Mouse (Mus musculus): ENCODE results near the gene Otx2. TPM values are rescaled to one million over a fixed set of nuclear protein-coding genes. Genes with fewer than 3 reads are reported as not detected.

Gene Otx2
- polyA plus RNA-seq, 1 experiment from 2014 or later = not detected

GRCm38 (mm10) chr14:48670761-48671479 is 2.7 kb downstream of the Otx2 start:
- no peak overlapping the region for H3K4me2 ChIP-seq (ENCODE audit: low read depth, severe bottlenecking)
- WGBS = 30% methylated on average over 4 of the region's 4 CpGs
- no peak overlapping the region for H3K9ac ChIP-seq (ENCODE audit: low read length)
- H3K4me1 ChIP-seq (ENCODE audit: control insufficient read depth, insufficient read depth, low read length) = peaks cover 4% of the 10 kb centered on the region; the same call in 1 of the 2 replicates
- no peak overlapping the region for H3K4me3 ChIP-seq (ENCODE audit: low read depth, low read length)
- no peak overlapping the region for H3K27ac ChIP-seq (replicated peaks; ENCODE audit: low read depth, low read length)
- peaks cover 71% of the 10 kb centered on the region for H3K27me3 ChIP-seq (ENCODE audit: control insufficient read depth, insufficient read depth, low read length)
- no peaks in the 10 kb centered on the region for H3K36me3 ChIP-seq (ENCODE audit: control insufficient read depth, insufficient read depth, low read length)
- DNase-seq (ENCODE audit: low spot score) (no peak), ATAC-seq (ENCODE audit: insufficient number of reproducible peaks, low FRiP score, low TSS enrichment, low read depth) (no peak)
- no peaks in the 10 kb centered on the region for H3K9me3 ChIP-seq (ENCODE audit: control insufficient read depth, low read length)

GRCm38 (mm10) chr14:48670258-48670630 is 3.4 kb downstream of the Otx2 start:
- Histone ChIP-seq H3K4me2 (ENCODE audit: low read depth, severe bottlenecking) (no peak overlapping the region), H3K4me1 (ENCODE audit: control insufficient read depth, insufficient read depth, low read length) (peaks cover 4% of the 10 kb centered on the region; the same call in 1 of the 2 replicates), H3K36me3 (ENCODE audit: control insufficient read depth, insufficient read depth, low read length) (no peaks in the 10 kb centered on the region), H3K27ac (replicated peaks; ENCODE audit: low read depth, low read length) (no peak overlapping the region), H3K27me3 (ENCODE audit: control insufficient read depth, insufficient read depth, low read length) (peaks cover 76% of the 10 kb centered on the region), H3K4me3 (ENCODE audit: low read depth, low read length) (no peak overlapping the region), H3K9me3 (ENCODE audit: control insufficient read depth, low read length) (no peaks in the 10 kb centered on the region), H3K9ac (ENCODE audit: low read length) (no peak overlapping the region)
- WGBS = 7% methylated on average over 3 of the region's 3 CpGs
- no peak for ATAC-seq (ENCODE audit: insufficient number of reproducible peaks, low FRiP score, low TSS enrichment, low read depth)
- peak; percentile 51 for DNase-seq (ENCODE audit: low spot score)

GRCm38 (mm10) chr14:48669541-48670257 is 3.9 kb downstream of the Otx2 start:
- Histone ChIP-seq H3K4me2 (ENCODE audit: low read depth, severe bottlenecking) (no peak overlapping the region), H3K9ac (ENCODE audit: low read length) (no peak overlapping the region), H3K4me1 (ENCODE audit: control insufficient read depth, insufficient read depth, low read length) (peaks cover 4% of the 10 kb centered on the region; the same call in 1 of the 2 replicates), H3K27ac (replicated peaks; ENCODE audit: low read depth, low read length) (no peak overlapping the region), H3K9me3 (ENCODE audit: control insufficient read depth, low read length) (no peaks in the 10 kb centered on the region), H3K4me3 (ENCODE audit: low read depth, low read length) (no peak overlapping the region), H3K36me3 (ENCODE audit: control insufficient read depth, insufficient read depth, low read length) (no peaks in the 10 kb centered on the region), H3K27me3 (ENCODE audit: control insufficient read depth, insufficient read depth, low read length) (peaks cover 76% of the 10 kb centered on the region)
- ATAC-seq (ENCODE audit: insufficient number of reproducible peaks, low FRiP score, low TSS enrichment, low read depth) (no peak), DNase-seq (ENCODE audit: low spot score) (peak; percentile 48)
- WGBS = 1% methylated on average over 18 of the region's 18 CpGs

GRCm38 (mm10) chr14:48668761-48669303 is 4.8 kb downstream of the Otx2 start:
- ATAC-seq (ENCODE audit: insufficient number of reproducible peaks, low FRiP score, low TSS enrichment, low read depth) (peak; percentile 46), DNase-seq (ENCODE audit: low spot score) (peak; percentile 75)
- Histone ChIP-seq H3K27ac (replicated peaks; ENCODE audit: low read depth, low read length) (no peak overlapping the region), H3K4me2 (ENCODE audit: low read depth, severe bottlenecking) (no peak overlapping the region), H3K9ac (ENCODE audit: low read length) (no peak overlapping the region), H3K9me3 (ENCODE audit: control insufficient read depth, low read length) (no peaks in the 10 kb centered on the region), H3K4me1 (ENCODE audit: control insufficient read depth, insufficient read depth, low read length) (peaks cover 3% of the 10 kb centered on the region; the same call in 1 of the 2 replicates), H3K36me3 (ENCODE audit: control insufficient read depth, insufficient read depth, low read length) (no peaks in the 10 kb centered on the region), H3K27me3 (ENCODE audit: control insufficient read depth, insufficient read depth, low read length) (peaks cover 69% of the 10 kb centered on the region), H3K4me3 (ENCODE audit: low read depth, low read length) (no peak overlapping the region)
- under 1% methylated on average over 29 of the region's 29 CpGs for WGBS

GRCm38 (mm10) chr14:48668051-48668481 is 5.6 kb downstream of the Otx2 start:
- Histone ChIP-seq H3K36me3 (ENCODE audit: control insufficient read depth, insufficient read depth, low read length) (no peaks in the 10 kb centered on the region), H3K9me3 (ENCODE audit: control insufficient read depth, low read length) (no peaks in the 10 kb centered on the region), H3K27ac (replicated peaks; ENCODE audit: low read depth, low read length) (no peak overlapping the region), H3K4me2 (ENCODE audit: low read depth, severe bottlenecking) (no peak overlapping the region), H3K9ac (ENCODE audit: low read length) (no peak overlapping the region), H3K27me3 (ENCODE audit: control insufficient read depth, insufficient read depth, low read length) (peaks cover 71% of the 10 kb centered on the region), H3K4me1 (ENCODE audit: control insufficient read depth, insufficient read depth, low read length) (no peaks in the 10 kb centered on the region), H3K4me3 (ENCODE audit: low read depth, low read length) (no peak overlapping the region)
- under 1% methylated on average over 11 of the region's 11 CpGs for WGBS
- DNase-seq (ENCODE audit: low spot score) = peak; percentile 58
- no peak for ATAC-seq (ENCODE audit: insufficient number of reproducible peaks, low FRiP score, low TSS enrichment, low read depth)

- peak; percentile 56 for DNase-seq (ENCODE audit: low spot score)
- ATAC-seq (ENCODE audit: insufficient number of reproducible peaks, low FRiP score, low TSS enrichment, low read depth) = no peak
- Histone ChIP-seq H3K4me2 (ENCODE audit: low read depth, severe bottlenecking) (no peak overlapping the region), H3K9me3 (ENCODE audit: control insufficient read depth, low read length) (no peaks in the 10 kb centered on the region), H3K4me3 (ENCODE audit: low read depth, low read length) (no peak overlapping the region), H3K27ac (replicated peaks; ENCODE audit: low read depth, low read length) (no peak overlapping the region), H3K27me3 (ENCODE audit: control insufficient read depth, insufficient read depth, low read length) (peaks cover 71% of the 10 kb centered on the region), H3K4me1 (ENCODE audit: control insufficient read depth, insufficient read depth, low read length) (no peaks in the 10 kb centered on the region), H3K9ac (ENCODE audit: low read length) (no peak overlapping the region), H3K36me3 (ENCODE audit: control insufficient read depth, insufficient read depth, low read length) (no peaks in the 10 kb centered on the region)
- WGBS = under 1% methylated on average over 12 of the region's 12 CpGs
Measured at GRCm38 (mm10) chr14:48667396-48667795, 6.2 kb downstream of the Otx2 start.

GRCm38 (mm10) chr14:48666771-48667170 is 6.8 kb downstream of the Otx2 start:
- H3K9me3 ChIP-seq (ENCODE audit: control insufficient read depth, low read length) = no peaks in the 10 kb centered on the region
- no peak overlapping the region for H3K9ac ChIP-seq (ENCODE audit: low read length)
- H3K36me3 ChIP-seq (ENCODE audit: control insufficient read depth, insufficient read depth, low read length) = no peaks in the 10 kb centered on the region
- H3K27me3 ChIP-seq (ENCODE audit: control insufficient read depth, insufficient read depth, low read length) = peaks cover 77% of the 10 kb centered on the region
- no peaks in the 10 kb centered on the region for H3K4me1 ChIP-seq (ENCODE audit: control insufficient read depth, insufficient read depth, low read length)
- 0% methylated on average over 19 of the region's 19 CpGs for WGBS
- no peak overlapping the region for H3K4me3 ChIP-seq (ENCODE audit: low read depth, low read length)
- ATAC-seq (ENCODE audit: insufficient number of reproducible peaks, low FRiP score, low TSS enrichment, low read depth) (no peak), DNase-seq (ENCODE audit: low spot score) (no peak)
- no peak overlapping the region for H3K4me2 ChIP-seq (ENCODE audit: low read depth, severe bottlenecking)
- H3K27ac ChIP-seq (replicated peaks; ENCODE audit: low read depth, low read length) = no peak overlapping the region

- Histone ChIP-seq H3K36me3 (ENCODE audit: control insufficient read depth, insufficient read depth, low read length) (no peaks in the 10 kb centered on the region), H3K9me3 (ENCODE audit: control insufficient read depth, low read length) (no peaks in the 10 kb centered on the region), H3K4me2 (ENCODE audit: low read depth, severe bottlenecking) (peak overlapping the region; percentile 20), H3K4me1 (ENCODE audit: control insufficient read depth, insufficient read depth, low read length) (no peaks in the 10 kb centered on the region), H3K9ac (ENCODE audit: low read length) (no peak overlapping the region), H3K4me3 (ENCODE audit: low read depth, low read length) (peak overlapping the region; percentile 3; the same call in 1 of the 2 replicates), H3K27ac (replicated peaks; ENCODE audit: low read depth, low read length) (no peak overlapping the region), H3K27me3 (ENCODE audit: control insufficient read depth, insufficient read depth, low read length) (peaks cover 78% of the 10 kb centered on the region)
- under 1% methylated on average over 52 of the region's 52 CpGs for WGBS
- DNase-seq (ENCODE audit: low spot score) (peak; percentile 77), ATAC-seq (ENCODE audit: insufficient number of reproducible peaks, low FRiP score, low TSS enrichment, low read depth) (no peak)
Measured at GRCm38 (mm10) chr14:48665816-48666661, 7.6 kb downstream of the Otx2 start.
